Mouse (Mus musculus): ENCODE measurements at regions not wholly inside any gene's neighbourhood (a gene's known extent, or its start where the extent isn't known, plus 50 kb on each side); places are given as distances from the start of the nearest gene placed in this dataset.

GRCm38 (mm10) chr3:149726212-149726611 lies 735.9 kb upstream of the Adgrl2 start:
- Histone ChIP-seq H3K4me3 (ENCODE audit: low read depth, low read length) (no peak overlapping the region), H3K27me3 (replicated peaks; ENCODE audit: insufficient read depth, low read length) (no peaks in the 10 kb centered on the region), H3K27ac (ENCODE audit: low read length) (no peak overlapping the region), H3K4me1 (ENCODE audit: insufficient read depth, low read depth, low read length) (no peaks in the 10 kb centered on the region), H3K4me2 (replicated peaks; ENCODE audit: low read depth, low read length) (no peak overlapping the region), H3K36me3 (ENCODE audit: insufficient read depth, low read length) (no peaks in the 10 kb centered on the region), H3K9ac (replicated peaks; ENCODE audit: low read depth) (no peak overlapping the region), H3K9me3 (ENCODE audit: low read length) (no peaks in the 10 kb centered on the region)
- 71% methylated on average over 4 of the region's 4 CpGs for WGBS
- TF ChIP-seq CTCF (IDR thresholded peaks at IDR 0.05) (no peak), EP300 (IDR thresholded peaks at IDR 0.05) (no peak)
- DNase-seq (ENCODE audit: low spot score), result no peak
- no peak for ATAC-seq

GRCm38 (mm10) chr3:149724879-149725278 lies 734.5 kb upstream of the Adgrl2 start:
- H3K27ac ChIP-seq (ENCODE audit: low read length), result no peak overlapping the region

GRCm38 (mm10) chr3:149721832-149722231 lies 731.5 kb upstream of the Adgrl2 start:
- Histone ChIP-seq H3K4me1 (ENCODE audit: insufficient read depth, low read depth, low read length) (no peaks in the 10 kb centered on the region), H3K27me3 (replicated peaks; ENCODE audit: insufficient read depth, low read length) (no peaks in the 10 kb centered on the region), H3K9me3 (ENCODE audit: low read length) (no peaks in the 10 kb centered on the region), H3K36me3 (ENCODE audit: insufficient read depth, low read length) (no peaks in the 10 kb centered on the region), H3K9ac (replicated peaks; ENCODE audit: low read depth) (no peak overlapping the region), H3K4me2 (replicated peaks; ENCODE audit: low read depth, low read length) (no peak overlapping the region), H3K27ac (ENCODE audit: low read length) (no peak overlapping the region), H3K4me3 (ENCODE audit: low read depth, low read length) (no peak overlapping the region)
- no peak for DNase-seq (ENCODE audit: low spot score)
- no peak for ATAC-seq
- no peak for TF ChIP-seq EP300 (IDR thresholded peaks at IDR 0.05)
- no peak for TF ChIP-seq CTCF (IDR thresholded peaks at IDR 0.05)
- 52% methylated on average over 4 of the region's 4 CpGs for whole genome bisulfite sequencing

More at GRCm38 (mm10) chr3:149724879-149725278, 734.5 kb upstream of the Adgrl2 start:
- TF ChIP-seq EP300 (IDR thresholded peaks at IDR 0.05), result no peak
- no peak for TF ChIP-seq CTCF (IDR thresholded peaks at IDR 0.05)
- H3K27me3 ChIP-seq (replicated peaks; ENCODE audit: insufficient read depth, low read length), result no peaks in the 10 kb centered on the region
- no peak overlapping the region for H3K4me2 ChIP-seq (replicated peaks; ENCODE audit: low read depth, low read length)
- H3K9me3 ChIP-seq (ENCODE audit: low read length), result no peaks in the 10 kb centered on the region
- no peaks in the 10 kb centered on the region for H3K4me1 ChIP-seq (ENCODE audit: insufficient read depth, low read depth, low read length)
- WGBS, result 57% methylated on average over 3 of the region's 3 CpGs
- DNase-seq (ENCODE audit: low spot score) (no peak), ATAC-seq (no peak)
- no peaks in the 10 kb centered on the region for H3K36me3 ChIP-seq (ENCODE audit: insufficient read depth, low read length)
- no peak overlapping the region for H3K9ac ChIP-seq (replicated peaks; ENCODE audit: low read depth)
- no peak overlapping the region for H3K4me3 ChIP-seq (ENCODE audit: low read depth, low read length)

GRCm38 (mm10) chr3:149720306-149720705 lies 730.0 kb upstream of the Adgrl2 start:
- Histone ChIP-seq H3K9me3 (ENCODE audit: low read length) (no peaks in the 10 kb centered on the region), H3K36me3 (ENCODE audit: insufficient read depth, low read length) (no peaks in the 10 kb centered on the region), H3K27ac (ENCODE audit: low read length) (no peak overlapping the region), H3K4me2 (replicated peaks; ENCODE audit: low read depth, low read length) (no peak overlapping the region), H3K4me1 (ENCODE audit: insufficient read depth, low read depth, low read length) (no peaks in the 10 kb centered on the region), H3K9ac (replicated peaks; ENCODE audit: low read depth) (no peak overlapping the region), H3K27me3 (replicated peaks; ENCODE audit: insufficient read depth, low read length) (no peaks in the 10 kb centered on the region), H3K4me3 (ENCODE audit: low read depth, low read length) (no peak overlapping the region)
- no peak for ATAC-seq
- DNase-seq (ENCODE audit: low spot score), result no peak
- no peak for TF ChIP-seq EP300 (IDR thresholded peaks at IDR 0.05)
- no peak for TF ChIP-seq CTCF (IDR thresholded peaks at IDR 0.05)
- WGBS, result 83% methylated on average over 6 of the region's 6 CpGs

- no peaks in the 10 kb centered on the region for H3K36me3 ChIP-seq (ENCODE audit: insufficient read depth, low read length)
- no peak overlapping the region for H3K27ac ChIP-seq (ENCODE audit: low read length)
- ATAC-seq (no peak), DNase-seq (ENCODE audit: low spot score) (no peak)
- no peak overlapping the region for H3K4me3 ChIP-seq (ENCODE audit: low read depth, low read length)
- no peaks in the 10 kb centered on the region for H3K27me3 ChIP-seq (replicated peaks; ENCODE audit: insufficient read depth, low read length)
- H3K4me2 ChIP-seq (replicated peaks; ENCODE audit: low read depth, low read length), result no peak overlapping the region
- no peaks in the 10 kb centered on the region for H3K4me1 ChIP-seq (ENCODE audit: insufficient read depth, low read depth, low read length)
- no peak for TF ChIP-seq EP300 (IDR thresholded peaks at IDR 0.05)
- no peak for TF ChIP-seq CTCF (IDR thresholded peaks at IDR 0.05)
- no peak overlapping the region for H3K9ac ChIP-seq (replicated peaks; ENCODE audit: low read depth)
- H3K9me3 ChIP-seq (ENCODE audit: low read length), result no peaks in the 10 kb centered on the region
- 82% methylated on average over 10 of the region's 10 CpGs for WGBS
Measured at GRCm38 (mm10) chr3:149705724-149706123, 715.4 kb upstream of the Adgrl2 start.

- no peak for ATAC-seq
Measured at GRCm38 (mm10) chr3:149705322-149705721, 715.0 kb upstream of the Adgrl2 start.

GRCm38 (mm10) chr3:149704478-149704877 lies 714.1 kb upstream of the Adgrl2 start:
- H3K27me3 ChIP-seq (replicated peaks; ENCODE audit: insufficient read depth, low read length), result no peaks in the 10 kb centered on the region
- no peaks in the 10 kb centered on the region for H3K9me3 ChIP-seq (ENCODE audit: low read length)
- no peak overlapping the region for H3K4me2 ChIP-seq (replicated peaks; ENCODE audit: low read depth, low read length)
- TF ChIP-seq CTCF (IDR thresholded peaks at IDR 0.05), result no peak
- no peak for TF ChIP-seq EP300 (IDR thresholded peaks at IDR 0.05)
- no peak overlapping the region for H3K4me3 ChIP-seq (ENCODE audit: low read depth, low read length)
- DNase-seq (ENCODE audit: low spot score) (no peak), ATAC-seq (no peak)
- no peak overlapping the region for H3K27ac ChIP-seq (ENCODE audit: low read length)
- H3K4me1 ChIP-seq (ENCODE audit: insufficient read depth, low read depth, low read length), result no peaks in the 10 kb centered on the region
- WGBS, result 92% methylated on average over 4 of the region's 4 CpGs
- no peaks in the 10 kb centered on the region for H3K36me3 ChIP-seq (ENCODE audit: insufficient read depth, low read length)
- H3K9ac ChIP-seq (replicated peaks; ENCODE audit: low read depth), result no peak overlapping the region

More at GRCm38 (mm10) chr3:149705322-149705721, 715.0 kb upstream of the Adgrl2 start:
- no peak for TF ChIP-seq EP300 (IDR thresholded peaks at IDR 0.05)
- TF ChIP-seq CTCF (IDR thresholded peaks at IDR 0.05), result no peak
- Histone ChIP-seq H3K27ac (ENCODE audit: low read length) (no peak overlapping the region), H3K27me3 (replicated peaks; ENCODE audit: insufficient read depth, low read length) (no peaks in the 10 kb centered on the region), H3K4me1 (ENCODE audit: insufficient read depth, low read depth, low read length) (no peaks in the 10 kb centered on the region), H3K36me3 (ENCODE audit: insufficient read depth, low read length) (no peaks in the 10 kb centered on the region), H3K9me3 (ENCODE audit: low read length) (no peaks in the 10 kb centered on the region), H3K4me3 (ENCODE audit: low read depth, low read length) (no peak overlapping the region), H3K9ac (replicated peaks; ENCODE audit: low read depth) (no peak overlapping the region), H3K4me2 (replicated peaks; ENCODE audit: low read depth, low read length) (no peak overlapping the region)
- no peak for DNase-seq (ENCODE audit: low spot score)
- 82% methylated on average over 12 of the region's 12 CpGs for WGBS

Data from lung, postnatal 0 days (tissue).